Mouse (Mus musculus) lung, postnatal 0 days (tissue): ENCODE data around the gene Arhgap19.
A peak's percentile ranks its signal among the peaks of the same experiment; 100 is the strongest.

Source experiments
- CTCF ChIP-seq: IDR thresholded peaks from 2 replicates; pipeline ENCODE4 v1.5.1; 2016; ENCODE audit warnings: antibody characterized with exemption, mild to moderate bottlenecking
- EP300 ChIP-seq: IDR thresholded peaks from 2 replicates; pipeline ENCODE4 v1.6.1; 2016; ENCODE audit warnings: antibody characterized with exemption, mild to moderate bottlenecking, control low read depth

DNA sequence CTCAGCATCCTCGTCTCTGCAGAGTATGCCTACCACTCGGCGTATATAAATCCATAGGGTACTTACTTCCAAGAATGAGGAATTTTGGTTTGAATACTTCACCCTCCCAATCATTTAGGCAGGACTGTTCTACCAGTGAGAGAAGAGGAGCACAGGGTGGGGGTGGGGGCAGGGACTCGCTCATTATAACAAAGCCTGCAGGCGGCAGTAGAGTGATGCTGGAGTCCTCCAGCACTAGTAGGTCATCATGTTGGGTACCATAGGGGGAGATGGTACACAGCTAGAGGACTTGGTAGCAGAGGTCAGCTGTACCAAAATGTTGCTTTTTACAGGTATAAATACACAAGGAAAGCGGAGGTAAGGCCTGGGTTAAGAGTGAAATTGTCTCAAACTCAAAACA lies 42.5 kb upstream of the Arhgap19 start:
- peak; percentile 45 for TF ChIP-seq CTCF
- no peak for TF ChIP-seq EP300
